Mouse (Mus musculus) hindbrain, embryonic 16.5 days (tissue): Measurements from ENCODE around the gene Adarb2. TPM values are rescaled to one million over a fixed set of nuclear protein-coding genes. Genes with fewer than 3 reads are reported as not detected.

Experiments used
- ATAC-seq: fragments of 200-750 bp; cut with Nextera tagmentation; 2 replicates; pipeline ENCODE4 v1.8.0; 2017; ENCODE audit warnings: moderate TSS enrichment, moderate library complexity
- H3K27ac ChIP-seq: fragments of 300-500 bp; sonication (generic); 2 replicates; pipeline ENCODE4 v1.5.1; 2014; ENCODE audit warnings: low read depth, mild to moderate bottlenecking, control low read depth, low read length, moderate library complexity
- H3K27me3 ChIP-seq: fragments of 300-500 bp; sonication (generic); replicated peaks from 2 replicates; pipeline ENCODE4 v1.6.1; 2014; ENCODE audit warnings: low read length; ENCODE audit not compliant: control insufficient read depth, insufficient read depth
- H3K36me3 ChIP-seq: fragments of 300-500 bp; sonication (generic); 2 replicates; pipeline ENCODE4 v1.6.1; 2014; ENCODE audit warnings: mild to moderate bottlenecking, low read length, moderate library complexity, mixed read lengths; ENCODE audit not compliant: control insufficient read depth, insufficient read depth
- H3K4me1 ChIP-seq: fragments of 300-500 bp; sonication (generic); 2 replicates; pipeline ENCODE4 v1.6.1; 2014; ENCODE audit warnings: low read depth, low read length; ENCODE audit not compliant: control insufficient read depth, insufficient read depth
- H3K4me2 ChIP-seq: fragments of 300-500 bp; sonication (generic); 2 replicates; pipeline ENCODE4 v1.6.1; 2014; ENCODE audit warnings: mild to moderate bottlenecking, low read length, control low read depth, moderate library complexity
- H3K4me3 ChIP-seq: fragments of 300-500 bp; sonication (generic); 2 replicates; pipeline ENCODE4 v1.5.1; 2014; ENCODE audit warnings: mild to moderate bottlenecking, low read length, control low read depth, moderate library complexity
- H3K9ac ChIP-seq: fragments of 300-500 bp; sonication (generic); 2 replicates; pipeline ENCODE4 v1.6.1; 2014; ENCODE audit warnings: low read depth, mild to moderate bottlenecking, control low read depth, low read length, moderate library complexity
- H3K9me3 ChIP-seq: fragments of 300-500 bp; sonication (generic); 2 replicates; pipeline ENCODE4 v1.6.1; 2014; ENCODE audit warnings: mild to moderate bottlenecking, low read length, moderate library complexity; ENCODE audit not compliant: control insufficient read depth
- WGBS: fragments of 180-500 bp; shearing (Covaris S2); extraction: QIAGEN DNeasy Blood & Tissue Kit; methylation state at CpG from one replicate; pipeline ENCODE4 v1.1.7; 2014; 5-methylcytosine and 5-hydroxymethylcytosine counted together
- polyA plus RNA-seq: library from polyadenylated mRNA; unstranded; fragments of >200 nt; fragmentation: Nextera tagmentation; extraction: Ambion mirVana; gene quantifications from 2 replicates; pipeline ENCODE4 v1.2.1, GENCODE M21; 2015

The Adarb2 gene
- polyA plus RNA-seq, 1 experiment from 2014 or later: 25.3 TPM

- ATAC-seq: peak; percentile 85
- H3K4me3 ChIP-seq: no peak overlapping the region
- no peaks in the 10 kb centered on the region for H3K4me1 ChIP-seq
- 56% methylated on average over 10 of the region's 10 CpGs for WGBS
- no peak overlapping the region for H3K9ac ChIP-seq
- H3K9me3 ChIP-seq: no peaks in the 10 kb centered on the region
- H3K27me3 ChIP-seq: no peaks in the 10 kb centered on the region
- H3K4me2 ChIP-seq: no peak overlapping the region
- no peak overlapping the region for H3K27ac ChIP-seq
- no peaks in the 10 kb centered on the region for H3K36me3 ChIP-seq
Observed at GRCm38 (mm10) chr13:8729972-8730645, 527.4 kb downstream of the Adarb2 start.

DNA sequence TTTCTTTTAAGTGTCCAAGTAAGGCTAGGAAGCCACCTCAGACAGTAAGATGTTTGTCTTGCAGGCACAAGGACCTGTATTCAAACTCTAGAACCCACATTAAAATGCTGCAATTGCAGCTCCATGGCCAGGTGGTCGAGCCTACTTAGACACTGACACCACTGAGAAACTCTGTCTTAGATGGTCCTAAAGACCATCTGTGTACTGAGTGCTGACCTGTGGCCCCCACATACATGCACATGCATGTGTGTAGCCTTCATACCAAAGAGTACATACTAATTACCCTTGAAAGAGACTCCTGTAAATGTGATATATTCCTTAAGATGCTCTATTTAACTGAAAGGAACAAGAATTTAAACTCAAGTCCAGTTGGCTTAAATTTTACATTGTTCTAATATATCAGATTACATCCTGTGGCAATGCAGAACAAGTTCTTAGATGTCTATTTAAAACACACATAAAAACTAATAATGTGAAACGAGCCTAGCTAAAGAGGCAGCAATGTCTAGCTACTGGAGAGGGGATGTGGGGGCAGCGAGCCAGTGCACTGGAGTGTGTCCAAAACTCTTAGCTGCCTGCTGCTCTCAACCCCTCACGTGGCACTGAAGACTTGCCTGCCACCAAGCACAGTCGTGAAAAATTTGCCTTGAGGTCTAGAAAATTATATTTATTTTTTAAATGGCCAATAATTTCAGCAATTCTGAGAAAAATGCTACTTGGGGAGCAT, 534.6 kb downstream of the Adarb2 start:
- no peaks in the 10 kb centered on the region for H3K9me3 ChIP-seq
- H3K27me3 ChIP-seq: no peaks in the 10 kb centered on the region
- no peaks in the 10 kb centered on the region for H3K36me3 ChIP-seq
- ATAC-seq: peak; percentile 75; the same call in 1 of the 2 replicates
- H3K27ac ChIP-seq: no peak overlapping the region
- H3K4me3 ChIP-seq: no peak overlapping the region
- no peaks in the 10 kb centered on the region for H3K4me1 ChIP-seq
- H3K4me2 ChIP-seq: no peak overlapping the region
- 54% methylated on average over 5 of the region's 5 CpGs for WGBS
- H3K9ac ChIP-seq: no peak overlapping the region

- H3K9ac ChIP-seq: no peak overlapping the region
- 91% methylated on average over 5 of the region's 5 CpGs for WGBS
- H3K4me2 ChIP-seq: no peak overlapping the region
- H3K4me1 ChIP-seq: no peaks in the 10 kb centered on the region
- no peaks in the 10 kb centered on the region for H3K27me3 ChIP-seq
- ATAC-seq: no peak
- no peaks in the 10 kb centered on the region for H3K36me3 ChIP-seq
- no peak overlapping the region for H3K4me3 ChIP-seq
- no peaks in the 10 kb centered on the region for H3K9me3 ChIP-seq
- no peak overlapping the region for H3K27ac ChIP-seq
Observed at GRCm38 (mm10) chr13:8742792-8743191, 540.1 kb downstream of the Adarb2 start.

GRCm38 (mm10) chr13:8744565-8744964, 541.9 kb downstream of the Adarb2 start:
- Histone ChIP-seq H3K9me3 (no peaks in the 10 kb centered on the region), H3K4me1 (no peaks in the 10 kb centered on the region), H3K4me3 (no peak overlapping the region), H3K4me2 (no peak overlapping the region), H3K27me3 (no peaks in the 10 kb centered on the region), H3K27ac (no peak overlapping the region), H3K9ac (no peak overlapping the region), H3K36me3 (no peaks in the 10 kb centered on the region)
- 47% methylated on average over 3 of the region's 3 CpGs for WGBS
- no peak for ATAC-seq

GRCm38 (mm10) chr13:8745596-8745995, 542.9 kb downstream of the Adarb2 start:
- H3K9ac ChIP-seq: no peak overlapping the region

GRCm38 (mm10) chr13:8749451-8749850, 546.8 kb downstream of the Adarb2 start:
- Histone ChIP-seq H3K9ac (no peak overlapping the region), H3K4me1 (no peaks in the 10 kb centered on the region), H3K27ac (no peak overlapping the region), H3K27me3 (no peaks in the 10 kb centered on the region), H3K4me2 (no peak overlapping the region), H3K9me3 (no peaks in the 10 kb centered on the region), H3K36me3 (no peaks in the 10 kb centered on the region), H3K4me3 (no peak overlapping the region)
- peak; percentile 82; the same call in 1 of the 2 replicates for ATAC-seq
- WGBS: 75% methylated on average over 6 of the region's 6 CpGs

More at GRCm38 (mm10) chr13:8745596-8745995, 542.9 kb downstream of the Adarb2 start:
- Histone ChIP-seq H3K27me3 (no peaks in the 10 kb centered on the region), H3K9me3 (no peaks in the 10 kb centered on the region), H3K36me3 (no peaks in the 10 kb centered on the region), H3K27ac (no peak overlapping the region), H3K4me3 (no peak overlapping the region), H3K4me2 (no peak overlapping the region), H3K4me1 (no peaks in the 10 kb centered on the region)
- no peak for ATAC-seq
- WGBS: 90% methylated on average over 4 of the region's 4 CpGs

DNA sequence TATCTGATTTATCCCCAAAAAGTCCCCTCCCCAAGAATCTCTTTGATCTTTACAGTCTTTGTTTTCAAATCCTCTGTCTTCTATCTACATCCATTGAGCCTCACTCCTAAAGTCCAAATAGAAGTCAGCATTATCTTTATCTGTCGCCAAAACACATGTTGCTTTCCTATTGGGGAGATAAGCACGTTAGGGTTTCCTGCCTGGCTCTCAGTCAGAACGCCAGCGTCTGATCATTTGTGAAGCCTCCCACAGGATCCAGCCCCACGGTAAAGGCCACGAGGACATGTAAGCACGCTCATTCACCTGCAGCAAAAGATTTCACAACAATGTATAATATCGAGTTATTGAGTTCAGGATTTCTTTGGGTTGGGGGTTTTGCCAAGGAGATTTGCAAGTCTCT, 558.3 kb downstream of the Adarb2 start:
- 67% methylated on average over 8 of the region's 8 CpGs for WGBS

DNA sequence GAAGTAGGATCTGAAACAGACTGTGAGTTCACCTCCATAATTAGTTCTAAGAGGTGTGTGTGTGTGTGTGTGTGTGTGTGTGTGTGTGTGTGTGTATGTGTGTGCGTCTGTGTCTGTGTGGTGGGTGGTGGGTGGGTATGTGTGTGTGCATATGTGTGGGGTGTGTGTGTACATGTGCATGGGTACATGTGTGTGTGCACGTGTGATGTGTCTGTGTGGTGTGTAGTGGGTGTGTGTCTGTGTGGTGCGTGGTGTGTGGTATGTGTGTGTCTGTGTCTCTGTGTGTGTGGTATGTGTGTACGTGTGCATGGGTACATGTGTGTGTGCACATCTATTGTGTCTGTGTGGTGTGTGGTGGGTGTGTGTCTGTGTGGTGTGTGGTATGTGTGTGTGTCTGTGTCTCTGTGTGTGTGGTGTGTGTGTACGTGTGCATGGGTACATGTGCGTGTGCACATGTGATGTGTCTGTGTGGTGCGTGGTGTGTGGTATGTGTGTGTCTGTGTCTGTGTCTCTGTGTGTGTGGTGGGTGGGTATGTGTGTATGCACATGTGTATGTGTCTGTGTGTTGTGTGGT, 567.1 kb downstream of the Adarb2 start:
- Histone ChIP-seq H3K4me2 (no peak overlapping the region), H3K4me1 (no peaks in the 10 kb centered on the region), H3K27ac (no peak overlapping the region), H3K36me3 (no peaks in the 10 kb centered on the region), H3K9ac (no peak overlapping the region), H3K4me3 (no peak overlapping the region), H3K9me3 (peaks cover 2% of the 10 kb centered on the region), H3K27me3 (no peaks in the 10 kb centered on the region)
- 96% methylated on average over 7 of the region's 7 CpGs for WGBS
- peak; percentile 37; the same call in 1 of the 2 replicates for ATAC-seq

More for the DNA sequence above, 558.3 kb downstream of the Adarb2 start:
- Histone ChIP-seq H3K9me3 (no peaks in the 10 kb centered on the region), H3K9ac (no peak overlapping the region), H3K4me2 (no peak overlapping the region), H3K27ac (no peak overlapping the region), H3K4me1 (no peaks in the 10 kb centered on the region), H3K4me3 (no peak overlapping the region), H3K36me3 (no peaks in the 10 kb centered on the region), H3K27me3 (no peaks in the 10 kb centered on the region)
- ATAC-seq: no peak

DNA sequence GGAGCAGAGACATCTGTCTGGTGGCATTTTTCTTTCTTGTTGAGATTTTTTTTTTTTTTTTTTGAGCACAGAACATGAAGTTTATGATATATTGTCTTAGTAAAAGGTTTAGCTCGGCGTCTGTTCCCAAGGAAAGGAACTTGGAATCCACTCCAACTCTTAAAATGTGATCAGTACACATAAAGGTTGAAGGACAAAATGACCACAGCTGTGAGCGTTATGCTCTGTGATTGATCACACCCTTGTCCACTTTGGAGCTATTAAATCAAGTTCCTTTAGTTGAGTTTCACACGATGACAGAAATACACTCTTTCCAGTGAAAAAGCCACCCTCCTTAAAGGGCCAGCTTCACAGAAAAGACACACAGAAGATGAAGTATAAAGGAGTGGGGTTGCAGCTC, 568.0 kb downstream of the Adarb2 start:
- Histone ChIP-seq H3K9ac (no peak overlapping the region), H3K27ac (no peak overlapping the region), H3K4me3 (no peak overlapping the region), H3K4me2 (no peak overlapping the region), H3K4me1 (no peaks in the 10 kb centered on the region), H3K27me3 (no peaks in the 10 kb centered on the region), H3K9me3 (peaks cover 2% of the 10 kb centered on the region), H3K36me3 (no peaks in the 10 kb centered on the region)
- ATAC-seq: no peak
- 67% methylated on average over 4 of the region's 4 CpGs for WGBS
